ENCODE assay signal across 8 mouse cellular contexts in genomic region chr1:58621996-58622748, GRCm38 (mm10). TPM values are rescaled to one million over a fixed set of nuclear protein-coding genes. Genes with fewer than 3 reads are reported as not detected.
A peak's percentile ranks its signal among the peaks of the same experiment; 100 is the strongest.
DNase-seq lines count a peak whose midpoint lies in the region; ATAC-seq and TF ChIP-seq lines count a peak whose summit lies in the region.
"Had no signal": no experiment of that assay in that cellular context is flagged by ENCODE, and none has a peak within 500 bp of the region (broad histone marks: within the 10 kb centered on the region; RNA-seq: fewer than 3 reads in every experiment).

No protein-coding gene starts in this region.

- no peaks in the 10 kb centered on the region for H3K9me3 ChIP-seq in kidney, postnatal 0 days (replicated peaks; ENCODE audit: low read length)
- H3K9me3 ChIP-seq in liver, postnatal 0 days (ENCODE audit: low read length), result no peaks in the 10 kb centered on the region

- peak; percentile 59 for DNase-seq in kidney, postnatal 0 days (ENCODE audit: low spot score)
- no peak for DNase-seq in kidney, adult 2 months
- DNase-seq in brain, embryonic 14.5 days (ENCODE audit: low read depth), result peak; percentile 22
- peak; percentile 64 for DNase-seq in cerebellum, adult 11-12 months
- peak; percentile 17 to 47 for DNase-seq in layer of hippocampus, postnatal 14 days (ENCODE audit: low spot score in 2 of 2)
- no peak for DNase-seq in liver, postnatal 0 days
- DNase-seq in natural killer cell, adult 2 months (ENCODE audit: low spot score in 2 of 2), result no peak
- DNase-seq: embryo, embryonic 11 days had no signal

- H3K4me1 ChIP-seq in kidney, postnatal 0 days (replicated peaks; ENCODE audit: insufficient read depth, low read length), result no peaks in the 10 kb centered on the region
- peaks cover 3% of the 10 kb centered on the region; the same call in 1 of the 2 replicates for H3K4me1 ChIP-seq in kidney, adult 2 months (ENCODE audit: control insufficient read depth, insufficient read depth, low read length)
- no peaks in the 10 kb centered on the region; the same call in 1 of the 2 replicates for H3K4me1 ChIP-seq in liver, postnatal 0 days (ENCODE audit: insufficient read depth)

- no peak overlapping the region for H3K4me2 ChIP-seq in kidney, postnatal 0 days (ENCODE audit: low read length)
- no peak overlapping the region for H3K4me2 ChIP-seq in liver, postnatal 0 days (ENCODE audit: low read depth, low read length)

- TF ChIP-seq POLR2A in kidney, adult 2 months (IDR thresholded peaks at IDR 0.05; ENCODE audit: low read depth, low read length), result no peak
- TF ChIP-seq POLR2A in brain, embryonic 14.5 days (IDR thresholded peaks at IDR 0.05; ENCODE audit: borderline replicate concordance, extremely low read depth, insufficient read depth, insufficient read length, poor library complexity, severe bottlenecking), result no peak

- H3K36me3 ChIP-seq in kidney, postnatal 0 days (ENCODE audit: insufficient read depth, low read length), result no peaks in the 10 kb centered on the region
- no peaks in the 10 kb centered on the region for H3K36me3 ChIP-seq in kidney, adult 2 months (ENCODE audit: control insufficient read depth, insufficient read depth, low read length)
- no peaks in the 10 kb centered on the region for H3K36me3 ChIP-seq in liver, postnatal 0 days (replicated peaks; ENCODE audit: insufficient read depth, low read length)

- H3K27ac ChIP-seq in kidney, postnatal 0 days, result no peak overlapping the region
- H3K27ac ChIP-seq in kidney, adult 2 months (ENCODE audit: insufficient read depth, low read depth, low read length), result no peak overlapping the region
- H3K27ac ChIP-seq in liver, postnatal 0 days (ENCODE audit: low read depth), result no peak overlapping the region

- TF ChIP-seq EP300 in liver, postnatal 0 days (IDR thresholded peaks at IDR 0.05; ENCODE audit: low read depth), result no peak

- no peak overlapping the region for H3K9ac ChIP-seq in kidney, postnatal 0 days (ENCODE audit: low read depth, low read length)
- H3K9ac ChIP-seq in liver, postnatal 0 days (replicated peaks), result no peak overlapping the region

- 59% methylated on average over 7 of the region's 7 CpGs for WGBS in kidney, postnatal 0 days
- WGBS in kidney, adult 2 months, result 66% methylated on average over 7 of the region's 7 CpGs
- 72% methylated on average over 7 of the region's 7 CpGs for WGBS in liver, postnatal 0 days (ENCODE audit: insufficient replicate concordance)

- no peak for ATAC-seq in kidney, postnatal 0 days (replicated peaks; ENCODE audit: low FRiP score, low read depth)
- no peak for ATAC-seq in liver, postnatal 0 days

- no peak overlapping the region for H3K4me3 ChIP-seq in kidney, postnatal 0 days (replicated peaks; ENCODE audit: low read depth, low read length)
- H3K4me3 ChIP-seq in kidney, adult 2 months (ENCODE audit: insufficient read depth, low read depth, low read length), result no peak overlapping the region
- H3K4me3 ChIP-seq in liver, postnatal 0 days (ENCODE audit: low read depth, low read length), result no peak overlapping the region

- TF ChIP-seq CTCF in kidney, postnatal 0 days (IDR thresholded peaks at IDR 0.05; ENCODE audit: low read depth), result no peak
- no peak for TF ChIP-seq CTCF in kidney, adult 2 months (conservative IDR thresholded peaks at IDR 0.05; ENCODE audit: insufficient read depth, insufficient read length, low read depth, low read length)
- no peak for TF ChIP-seq CTCF in brain, embryonic 14.5 days (IDR thresholded peaks at IDR 0.05; ENCODE audit: borderline replicate concordance, extremely low read depth, insufficient read depth, insufficient read length)
- no peak for TF ChIP-seq CTCF in liver, postnatal 0 days (IDR thresholded peaks at IDR 0.05; ENCODE audit: low read depth)

- H3K27me3 ChIP-seq in kidney, postnatal 0 days (ENCODE audit: insufficient read depth, low read length), result no peaks in the 10 kb centered on the region
- H3K27me3 ChIP-seq in kidney, adult 2 months (replicated peaks; ENCODE audit: control insufficient read depth, insufficient read depth, low read length), result no peaks in the 10 kb centered on the region
- H3K27me3 ChIP-seq in liver, postnatal 0 days (ENCODE audit: insufficient read depth, low read length), result no peaks in the 10 kb centered on the region

RNA-seq across cellular contexts. Expression of gene Ndufb3, which starts 36.0 kb away (rescaled TPM):
- 264 and 295 TPM in 2 replicates for polyA plus RNA-seq in kidney, postnatal 0 days (2015; fragmentation: Nextera tagmentation; extraction: Ambion mirVana)
- polyA plus RNA-seq in kidney, adult 2 months (2012; rRNA removed), result 116 and 197 TPM in 2 replicates
- 116 and 141 TPM in 2 replicates for polyA plus RNA-seq in brain, embryonic 14.5 days (2012; rRNA removed)
- 100 to 1,000 TPM in 1 of 2 experiments, 10 to 100 TPM in 1; 98.4 to 103 TPM for total RNA-seq in layer of hippocampus, postnatal 14 days (2021)
- polyA plus RNA-seq in liver, postnatal 0 days (2015; fragmentation: Nextera tagmentation; extraction: Ambion mirVana), result 129 and 133 TPM in 2 replicates

RNA-seq across cellular contexts. Expression of gene Fam126b, which starts 36.0 kb away (rescaled TPM):
- 7.5 and 8.0 TPM in 2 replicates for polyA plus RNA-seq in kidney, postnatal 0 days (2015; fragmentation: Nextera tagmentation; extraction: Ambion mirVana)
- polyA plus RNA-seq in kidney, adult 2 months (2012; rRNA removed), result 5.3 and 5.4 TPM in 2 replicates
- polyA plus RNA-seq in brain, embryonic 14.5 days (2012; rRNA removed), result 4.7 and 6.0 TPM in 2 replicates
- 10 to 100 TPM; 85.7 to 98.7 TPM for total RNA-seq in layer of hippocampus, postnatal 14 days (2021)
- polyA plus RNA-seq in liver, postnatal 0 days (2015; fragmentation: Nextera tagmentation; extraction: Ambion mirVana), result 3.0 and 4.1 TPM in 2 replicates

Comparison
In these comparisons a context has a peak if more than half of its experiments do, and no peak if none do; other contexts are left out.
1. DNase-seq: peak in kidney, postnatal 0 days (single experiment), brain, embryonic 14.5 days (single experiment), cerebellum, adult 11-12 months (single experiment) and layer of hippocampus, postnatal 14 days (2 of 2); none in kidney, adult 2 months (single experiment), liver, postnatal 0 days (single experiment) and natural killer cell, adult 2 months (0 of 2).